Mouse (Mus musculus) forebrain, embryonic 10.5 days (tissue): Measurements from ENCODE around the gene Cltc. TPM values are rescaled to one million over a fixed set of nuclear protein-coding genes. Genes with fewer than 3 reads are reported as not detected.

Source experiments
- DNase-seq: peaks from one replicate; pipeline ENCODE4 v3.0.0-alpha.2; 2017; ENCODE audit warnings: low spot score; ENCODE audit errors: extremely low spot score
- H3K27ac ChIP-seq: fragments of 300-500 bp; sonication (generic); 2 replicates; pipeline ENCODE4 v1.5.1; 2016; ENCODE audit warnings: mild to moderate bottlenecking
- H3K27me3 ChIP-seq: fragments of 300-500 bp; sonication (generic); 2 replicates; pipeline ENCODE4 v1.6.1; 2016; ENCODE audit warnings: mild to moderate bottlenecking; ENCODE audit not compliant: poor library complexity, severe bottlenecking
- H3K36me3 ChIP-seq: fragments of 300-500 bp; sonication (generic); replicated peaks from 2 replicates; pipeline ENCODE4 v1.6.1; 2016; ENCODE audit warnings: mild to moderate bottlenecking, moderate library complexity
- H3K4me1 ChIP-seq: fragments of 300-500 bp; sonication (generic); 2 replicates; pipeline ENCODE4 v1.6.1; 2016
- H3K4me3 ChIP-seq: fragments of 300-500 bp; sonication (generic); 2 replicates; pipeline ENCODE4 v1.5.1; 2016; ENCODE audit warnings: mild to moderate bottlenecking, moderate library complexity
- H3K9me3 ChIP-seq: fragments of 300-500 bp; sonication (generic); 2 replicates; pipeline ENCODE4 v1.6.1; 2016; ENCODE audit warnings: mild to moderate bottlenecking, moderate library complexity
- WGBS: fragments of 180-500 bp; shearing (Covaris S2); methylation state at CpG from one replicate; pipeline ENCODE4 v1.1.7; 2016; 5-methylcytosine and 5-hydroxymethylcytosine counted together
- polyA plus RNA-seq: library from polyadenylated mRNA; unstranded; fragments of >200 nt; fragmentation: Nextera tagmentation; extraction: Ambion mirVana; gene quantifications from 2 replicates; pipeline ENCODE4 v1.2.1, GENCODE M21; 2016

Gene Cltc
- polyA plus RNA-seq, 1 experiment from 2014 or later = 137 TPM

DNA sequence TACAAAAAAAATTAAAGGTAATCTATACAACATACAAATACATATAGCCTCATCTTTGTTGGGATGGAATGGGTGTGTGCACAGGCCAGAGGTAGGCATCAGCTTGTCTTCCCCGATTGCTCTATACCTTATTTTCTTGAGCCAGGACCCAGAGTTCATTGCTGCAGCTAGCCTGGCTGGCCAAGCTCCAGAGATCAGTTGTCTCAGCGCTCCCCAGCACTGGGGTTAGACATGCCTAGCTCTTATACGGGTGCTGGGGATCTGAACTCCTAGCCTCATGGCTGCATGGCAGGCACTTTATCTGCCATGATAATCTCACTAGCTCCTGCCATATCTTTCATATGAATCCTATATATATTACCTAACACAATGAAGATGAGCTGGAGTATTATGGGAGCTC is 89.2 kb downstream of the Cltc start:
- no peak overlapping the region for H3K4me3 ChIP-seq
- no peak for DNase-seq
- no peaks in the 10 kb centered on the region for H3K27me3 ChIP-seq
- H3K4me1 ChIP-seq = no peaks in the 10 kb centered on the region
- 93% methylated on average over 3 of the region's 3 CpGs for WGBS
- no peak overlapping the region for H3K27ac ChIP-seq
- no peaks in the 10 kb centered on the region for H3K9me3 ChIP-seq
- peaks cover 25% of the 10 kb centered on the region for H3K36me3 ChIP-seq

DNA sequence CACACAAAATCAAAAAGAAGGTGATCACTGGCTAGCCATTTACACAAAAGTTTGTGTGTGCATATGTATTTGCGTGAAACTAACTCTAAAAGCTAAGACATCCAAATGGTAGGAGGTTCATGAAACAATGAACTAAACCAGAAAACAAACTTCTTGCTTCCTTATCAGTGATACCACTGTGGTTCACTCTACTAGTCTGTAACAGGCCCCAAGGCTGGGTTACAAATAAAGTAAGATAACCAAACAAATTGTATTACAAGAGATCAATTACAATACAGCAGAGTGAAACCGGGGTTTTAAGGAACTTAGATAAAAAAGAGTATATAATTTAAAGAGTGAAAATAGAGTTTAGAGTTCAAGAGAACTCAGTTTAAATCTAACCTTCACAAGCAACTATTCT is 89.8 kb downstream of the Cltc start:
- Histone ChIP-seq H3K36me3 (peaks cover 31% of the 10 kb centered on the region), H3K27me3 (no peaks in the 10 kb centered on the region), H3K4me1 (no peaks in the 10 kb centered on the region), H3K4me3 (no peak overlapping the region), H3K9me3 (no peaks in the 10 kb centered on the region), H3K27ac (no peak overlapping the region)
- 96% methylated on average over 2 of the region's 2 CpGs for WGBS
- DNase-seq = no peak

DNA sequence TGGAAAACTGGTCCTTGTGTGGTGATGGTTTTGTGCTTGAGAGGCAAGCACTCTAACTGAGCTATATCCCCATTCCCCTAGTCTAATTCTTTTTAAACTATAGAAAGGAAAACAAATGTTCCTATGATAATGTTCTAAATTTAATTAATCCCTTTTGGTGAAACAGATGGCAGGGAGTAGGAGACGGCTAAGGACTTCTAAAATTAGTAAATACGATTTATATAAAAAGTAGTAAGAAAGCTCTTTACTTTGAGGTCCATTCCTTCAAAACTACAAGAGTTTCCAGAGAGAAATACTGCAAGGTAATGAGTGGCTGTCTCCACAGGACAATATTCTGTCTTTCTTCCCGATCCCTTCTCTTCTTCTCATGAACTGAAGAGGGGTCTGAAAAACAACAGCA is 93.0 kb downstream of the Cltc start:
- H3K27me3 ChIP-seq = no peaks in the 10 kb centered on the region
- peaks cover 54% of the 10 kb centered on the region for H3K36me3 ChIP-seq
- H3K27ac ChIP-seq = no peak overlapping the region
- H3K4me1 ChIP-seq = no peaks in the 10 kb centered on the region
- no peaks in the 10 kb centered on the region for H3K9me3 ChIP-seq
- no peak for DNase-seq
- 91% methylated on average over 3 of the region's 3 CpGs for WGBS
- H3K4me3 ChIP-seq = no peak overlapping the region

DNA sequence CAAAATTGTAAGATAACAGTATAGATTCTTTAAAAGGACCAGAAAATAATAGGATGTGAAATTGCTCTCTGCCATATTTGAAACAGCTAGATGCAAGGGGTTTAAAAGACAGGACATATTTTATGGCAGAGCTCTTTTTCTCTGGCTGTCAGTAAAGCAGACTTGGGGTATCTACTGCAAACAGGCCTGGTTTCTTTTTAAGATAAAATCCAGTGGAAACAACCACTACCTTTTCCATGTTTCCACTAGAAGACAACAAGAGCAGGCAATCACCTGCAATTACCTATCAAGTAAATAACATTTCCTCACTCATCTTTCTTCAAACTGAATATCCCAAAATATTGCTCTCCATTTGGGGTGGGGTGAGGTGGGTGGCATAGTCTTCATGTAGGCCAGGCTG is 93.4 kb downstream of the Cltc start:
- H3K4me3 ChIP-seq = no peak overlapping the region
- DNase-seq = no peak
- H3K27ac ChIP-seq = no peak overlapping the region
- H3K9me3 ChIP-seq = no peaks in the 10 kb centered on the region
- no peaks in the 10 kb centered on the region for H3K27me3 ChIP-seq
- no peaks in the 10 kb centered on the region for H3K4me1 ChIP-seq
- peaks cover 59% of the 10 kb centered on the region for H3K36me3 ChIP-seq

DNA sequence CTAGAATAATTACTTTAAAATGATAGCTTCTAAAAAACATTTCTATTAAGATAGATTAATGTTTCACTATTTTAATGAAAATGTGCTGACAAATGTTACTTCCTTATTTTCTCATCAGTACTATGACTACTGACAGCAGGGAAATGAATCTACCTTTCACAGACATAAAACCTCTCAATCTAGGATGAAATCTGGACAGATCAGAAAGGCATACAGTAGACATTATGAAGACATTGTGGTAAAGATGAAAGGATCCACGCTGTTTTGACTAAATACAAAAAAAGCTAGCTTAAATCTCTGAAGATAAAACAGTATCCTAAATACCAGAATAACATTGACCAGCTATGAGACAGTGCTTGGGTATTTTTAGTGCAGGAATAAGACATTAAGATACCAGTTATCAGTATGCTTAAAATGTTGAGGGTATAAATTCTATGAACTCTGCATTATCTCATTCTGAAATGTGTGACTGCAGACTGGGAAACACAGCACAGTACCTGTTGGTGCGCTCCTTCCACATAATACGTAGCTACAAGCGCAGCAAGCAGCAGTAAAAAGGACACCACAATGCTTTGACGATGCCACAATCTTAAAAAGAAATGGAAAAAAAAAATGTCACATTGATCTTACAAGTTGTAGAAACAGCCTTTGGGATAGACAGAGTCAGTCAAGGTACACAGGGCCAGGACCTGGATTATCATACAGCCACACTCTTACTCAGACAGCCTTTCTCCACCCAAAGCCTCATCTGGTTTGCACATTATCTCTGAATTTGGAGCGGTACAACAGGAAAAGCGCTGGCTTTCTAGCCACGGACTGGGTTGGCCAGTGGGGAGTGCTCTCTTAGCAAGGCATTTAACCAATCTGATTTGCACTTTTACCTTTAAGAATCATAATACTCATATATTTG is 94.1 kb downstream of the Cltc start:
- no peak overlapping the region for H3K27ac ChIP-seq
- DNase-seq = no peak
- H3K9me3 ChIP-seq = no peaks in the 10 kb centered on the region
- no peaks in the 10 kb centered on the region for H3K27me3 ChIP-seq
- no peak overlapping the region for H3K4me3 ChIP-seq
- 94% methylated on average over 8 of the region's 8 CpGs for WGBS
- H3K36me3 ChIP-seq = peaks cover 61% of the 10 kb centered on the region
- H3K4me1 ChIP-seq = no peaks in the 10 kb centered on the region

DNA sequence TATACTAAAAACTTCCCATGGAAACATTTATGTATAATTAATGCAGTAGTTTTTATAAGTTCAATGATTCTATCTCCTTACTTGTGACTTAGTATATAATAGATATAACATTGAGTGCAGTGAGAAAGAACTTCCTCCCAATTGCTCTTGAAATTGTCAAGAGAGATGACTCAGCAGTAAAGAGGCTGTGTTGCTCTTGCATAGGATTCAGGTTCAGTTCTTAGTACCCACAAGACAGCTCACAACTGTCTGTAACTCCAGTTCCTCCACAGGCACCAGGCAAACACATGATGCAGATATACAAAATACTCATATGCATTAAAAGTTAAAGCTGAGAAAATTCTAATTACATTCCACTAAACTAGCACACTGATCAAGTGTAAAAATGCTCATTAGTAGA is 99.5 kb downstream of the Cltc start:
- H3K9me3 ChIP-seq = no peaks in the 10 kb centered on the region
- H3K36me3 ChIP-seq = peaks cover 33% of the 10 kb centered on the region
- H3K27me3 ChIP-seq = no peaks in the 10 kb centered on the region
- no peaks in the 10 kb centered on the region for H3K4me1 ChIP-seq
- DNase-seq = no peak
- no peak overlapping the region for H3K27ac ChIP-seq
- no peak overlapping the region for H3K4me3 ChIP-seq

DNA sequence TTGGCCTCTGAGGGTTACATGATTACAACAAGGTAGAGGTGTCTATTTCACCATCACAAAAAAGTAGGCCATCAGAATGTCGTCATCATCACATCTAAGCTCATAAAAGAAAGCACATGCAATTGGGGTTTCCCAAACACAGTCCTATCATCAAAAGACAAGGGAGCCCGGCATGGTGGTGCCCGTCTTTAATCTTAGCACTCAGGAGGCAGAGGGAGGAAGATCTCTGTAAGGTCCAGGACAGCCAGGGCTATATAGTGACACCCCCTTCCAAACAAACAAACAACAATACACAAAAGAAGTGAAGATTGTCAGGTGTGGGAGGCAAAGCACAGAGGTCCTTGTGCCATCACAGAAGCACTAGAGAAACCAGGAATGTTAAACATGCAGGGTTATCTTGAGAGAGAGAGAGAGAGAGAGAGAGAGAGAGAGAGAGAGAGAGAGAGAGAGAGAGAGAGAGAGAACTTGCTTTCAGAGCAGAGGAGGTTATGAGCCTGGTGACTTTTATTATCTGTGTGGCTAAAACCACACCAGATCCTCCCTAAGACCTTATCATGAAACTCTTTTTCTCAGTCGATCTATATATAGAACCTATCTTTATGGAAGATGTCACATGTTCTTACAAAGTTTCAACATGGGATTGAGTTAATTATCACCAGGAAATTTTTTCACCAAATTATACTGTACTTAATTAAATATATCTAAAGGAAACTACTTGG is 100.4 kb downstream of the Cltc start:
- Histone ChIP-seq H3K27ac (no peak overlapping the region), H3K4me3 (no peak overlapping the region), H3K4me1 (no peaks in the 10 kb centered on the region), H3K27me3 (no peaks in the 10 kb centered on the region), H3K9me3 (no peaks in the 10 kb centered on the region), H3K36me3 (peaks cover 24% of the 10 kb centered on the region)
- 93% methylated on average over 4 of the region's 4 CpGs for WGBS
- no peak for DNase-seq

DNA sequence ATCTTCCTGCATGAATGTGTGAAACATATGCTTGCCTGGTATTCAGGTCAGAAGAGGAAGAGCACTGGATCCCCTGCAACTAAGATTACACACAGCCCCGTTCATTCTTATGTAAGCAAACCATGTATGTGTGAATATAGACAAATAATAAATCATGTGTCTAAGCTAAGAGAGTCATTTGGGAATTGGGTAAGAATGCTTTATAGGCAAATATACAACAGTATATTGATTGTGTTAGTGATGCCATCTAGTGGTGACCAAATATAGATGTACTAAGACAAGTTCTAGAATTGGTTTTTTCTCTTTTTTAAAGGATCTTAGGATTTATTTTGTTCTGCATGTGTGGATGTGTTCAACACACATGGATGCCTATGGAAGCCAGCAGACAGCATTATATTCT is 101.7 kb downstream of the Cltc start:
- DNase-seq = no peak

DNA sequence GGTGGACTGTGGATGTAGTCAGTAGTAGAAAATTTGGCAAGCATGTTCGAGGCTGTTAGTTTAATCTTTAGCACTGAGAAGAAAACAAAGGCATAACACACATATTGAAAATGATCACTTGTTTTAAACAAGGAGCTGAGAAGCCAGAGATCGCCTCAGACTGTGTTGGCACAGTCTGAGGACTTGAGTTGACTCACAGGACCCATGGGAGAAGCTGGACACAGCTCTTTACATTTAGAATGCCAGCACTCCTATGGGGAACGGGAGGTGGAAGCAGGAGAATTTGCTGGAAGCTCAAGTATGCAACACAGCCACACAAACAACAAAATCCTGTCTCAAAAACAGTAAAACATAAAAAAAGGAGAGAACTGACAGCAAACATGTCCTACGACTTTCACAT is 103.3 kb downstream of the Cltc start:
- Histone ChIP-seq H3K36me3 (peaks cover 3% of the 10 kb centered on the region; the same call in 1 of the 2 replicates), H3K27me3 (no peaks in the 10 kb centered on the region), H3K27ac (no peak overlapping the region), H3K4me3 (no peak overlapping the region), H3K4me1 (no peaks in the 10 kb centered on the region), H3K9me3 (no peaks in the 10 kb centered on the region)
- DNase-seq = no peak
- WGBS = 89% methylated on average over 4 of the region's 4 CpGs

More for the DNA sequence above, 101.7 kb downstream of the Cltc start:
- no peaks in the 10 kb centered on the region for H3K27me3 ChIP-seq
- no peaks in the 10 kb centered on the region for H3K4me1 ChIP-seq
- no peak overlapping the region for H3K4me3 ChIP-seq
- H3K9me3 ChIP-seq = no peaks in the 10 kb centered on the region
- WGBS = 84% methylated on average over 1 of the region's 1 CpGs
- H3K27ac ChIP-seq = no peak overlapping the region
- H3K36me3 ChIP-seq = peaks cover 13% of the 10 kb centered on the region

DNA sequence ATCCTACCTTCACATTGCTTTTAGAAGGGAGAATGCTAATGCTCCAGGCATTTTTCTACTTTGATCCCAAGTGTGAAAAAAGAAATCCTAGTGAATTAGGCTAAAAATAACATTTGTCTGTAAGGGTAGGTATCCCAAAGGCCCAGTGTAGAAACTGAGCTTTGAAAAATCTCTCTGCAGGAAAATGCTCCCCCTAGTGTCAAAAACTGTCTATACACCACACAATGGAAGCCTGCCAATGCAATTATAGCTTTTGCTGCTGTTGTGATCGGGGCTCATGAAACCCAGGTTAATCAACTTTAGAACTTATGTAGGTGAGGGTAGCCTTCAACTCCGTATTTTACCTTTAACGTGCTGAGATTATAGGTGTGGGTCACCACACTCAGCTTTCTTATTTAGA is 103.9 kb downstream of the Cltc start:
- peaks cover 3% of the 10 kb centered on the region; the same call in 1 of the 2 replicates for H3K36me3 ChIP-seq
- H3K4me3 ChIP-seq = no peak overlapping the region
- no peaks in the 10 kb centered on the region for H3K27me3 ChIP-seq
- 45% methylated on average over 3 of the region's 3 CpGs for WGBS
- no peak overlapping the region for H3K27ac ChIP-seq
- DNase-seq = no peak
- H3K4me1 ChIP-seq = no peaks in the 10 kb centered on the region
- H3K9me3 ChIP-seq = no peaks in the 10 kb centered on the region

DNA sequence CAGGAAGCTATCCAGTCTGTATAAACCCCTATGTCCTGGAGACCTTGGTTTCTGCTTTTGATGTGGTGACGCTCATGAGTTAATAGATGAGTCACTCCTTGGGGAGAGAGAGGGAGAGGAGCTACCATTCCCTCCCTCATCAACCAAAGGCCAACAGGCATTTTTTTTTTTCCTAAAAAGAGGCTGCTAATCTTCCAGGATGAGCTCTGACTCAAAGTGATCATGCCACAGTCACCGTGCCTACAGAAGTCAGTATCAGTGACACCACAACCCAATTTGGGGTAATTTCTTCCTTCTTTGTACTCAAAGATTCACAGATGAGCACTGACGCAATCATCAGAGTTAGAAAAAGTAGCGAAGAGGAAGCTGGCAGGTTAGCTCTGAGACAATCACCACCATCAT is 104.8 kb downstream of the Cltc start:
- Histone ChIP-seq H3K27me3 (no peaks in the 10 kb centered on the region), H3K4me1 (peaks cover 6% of the 10 kb centered on the region; the same call in 1 of the 2 replicates), H3K4me3 (no peak overlapping the region), H3K36me3 (peaks cover 3% of the 10 kb centered on the region; the same call in 1 of the 2 replicates), H3K27ac (no peak overlapping the region), H3K9me3 (no peaks in the 10 kb centered on the region)
- DNase-seq = no peak
- 92% methylated on average over 4 of the region's 4 CpGs for WGBS

DNA sequence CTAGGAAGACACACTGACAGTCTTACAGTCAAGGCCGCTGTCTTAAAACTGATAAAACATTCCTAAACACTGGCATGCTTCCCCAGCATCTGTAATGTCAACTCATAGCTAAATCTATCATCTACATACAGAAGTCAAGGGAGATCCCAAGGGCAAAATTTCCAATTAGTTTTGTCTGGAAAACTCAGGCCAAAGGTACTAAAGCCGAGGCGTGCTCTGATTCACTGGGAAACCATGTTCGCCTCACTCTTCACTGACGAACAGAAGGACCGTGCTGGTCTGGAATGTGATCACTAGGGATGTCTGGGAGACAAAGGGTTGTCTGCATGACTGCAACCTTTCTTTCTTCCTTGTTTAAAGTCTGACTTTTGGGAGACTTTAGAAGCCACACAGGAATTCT is 106.7 kb downstream of the Cltc start:
- 0 out of 2 replicates have a peak, but pooled peaks cover 3% of the 10 kb centered on the region for H3K36me3 ChIP-seq
- peaks cover 18% of the 10 kb centered on the region for H3K4me1 ChIP-seq
- H3K9me3 ChIP-seq = no peaks in the 10 kb centered on the region
- H3K27me3 ChIP-seq = no peaks in the 10 kb centered on the region
- no peak overlapping the region for H3K27ac ChIP-seq
- no peak overlapping the region for H3K4me3 ChIP-seq
- WGBS = 65% methylated on average over 6 of the region's 6 CpGs
- DNase-seq = no peak

DNA sequence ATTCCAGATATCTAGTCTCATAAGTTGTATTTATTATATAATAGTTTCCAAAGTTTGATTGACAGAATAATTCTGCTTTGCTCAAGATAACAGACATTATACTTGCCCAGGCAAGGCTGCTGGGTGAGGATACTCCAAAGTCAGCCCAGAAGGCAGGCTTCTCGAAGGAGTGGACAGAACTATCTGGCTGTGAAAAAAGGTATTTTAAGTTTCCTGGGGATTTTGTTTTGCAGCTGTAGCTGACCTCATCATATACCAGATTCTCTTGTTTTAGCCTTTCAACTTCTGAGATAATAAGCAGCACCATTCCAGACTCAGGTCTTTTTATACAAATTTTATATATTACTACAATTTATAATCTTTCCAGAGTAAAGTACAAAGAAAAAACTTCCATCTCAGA is 107.8 kb downstream of the Cltc start:
- WGBS = 87% methylated on average over 1 of the region's 1 CpGs
- Histone ChIP-seq H3K4me1 (peaks cover 18% of the 10 kb centered on the region), H3K27me3 (no peaks in the 10 kb centered on the region), H3K27ac (no peak overlapping the region), H3K9me3 (no peaks in the 10 kb centered on the region), H3K36me3 (0 out of 2 replicates have a peak, but pooled peaks cover 3% of the 10 kb centered on the region), H3K4me3 (no peak overlapping the region)
- no peak for DNase-seq
